Mouse (Mus musculus) CH12.LX (cell line): ENCODE data around the gene Prkag2.

ENCODE experiments used
- CTCF ChIP-seq, 2 experiments: IDR thresholded peaks in 1 of 2; conservative IDR thresholded peaks in 1 of 2; 2 replicates each; pipeline ENCODE4 v1.5.1; 2011 to 2012; ENCODE audit warnings: low read depth in 2 of 2, low read length in 2 of 2, improper control_type of control experiment in 1 of 2, inconsistent platforms in 1 of 2, mild to moderate bottlenecking in 1 of 2, moderate library complexity in 1 of 2
- E2F4 ChIP-seq: IDR thresholded peaks from 2 replicates; pipeline ENCODE4 v1.6.1; 2011; ENCODE audit warnings: low read depth, low read length, improper control_type of control experiment; ENCODE audit not compliant: insufficient replicate concordance
- ELF1 ChIP-seq: IDR thresholded peaks from 2 replicates; pipeline ENCODE4 v1.6.1; 2014; ENCODE audit warnings: low read depth, mild to moderate bottlenecking, inconsistent platforms, low read length, improper control_type of control experiment
- ETS1 ChIP-seq: conservative IDR thresholded peaks from 2 replicates; pipeline ENCODE4 v1.6.1; 2012; ENCODE audit warnings: low read depth, mild to moderate bottlenecking, inconsistent platforms, low read length, improper control_type of control experiment, moderate library complexity
- JUND ChIP-seq: conservative IDR thresholded peaks from 2 replicates; pipeline ENCODE4 v1.6.1; 2011; ENCODE audit warnings: low read depth, low read length, improper control_type of control experiment
- MAFK ChIP-seq: IDR thresholded peaks from 2 replicates; pipeline ENCODE4 v1.6.1; 2011; ENCODE audit warnings: low read length, improper control_type of control experiment; ENCODE audit not compliant: insufficient replicate concordance
- MAZ ChIP-seq: IDR thresholded peaks from 2 replicates; pipeline ENCODE4 v1.6.1; 2012; ENCODE audit warnings: low read depth, mild to moderate bottlenecking, inconsistent platforms, low read length, improper control_type of control experiment, moderate library complexity
- POLR2A ChIP-seq: IDR thresholded peaks from 2 replicates; pipeline ENCODE4 v1.6.1; 2011; ENCODE audit warnings: low read depth, mild to moderate bottlenecking, improper control_type of control experiment, low read length
- USF1 ChIP-seq: IDR thresholded peaks from 2 replicates; pipeline ENCODE4 v1.6.1; 2014; ENCODE audit warnings: low read depth, mild to moderate bottlenecking, inconsistent platforms, low read length, improper control_type of control experiment
- USF2 ChIP-seq: conservative IDR thresholded peaks from 2 replicates; pipeline ENCODE4 v1.6.1; 2011; ENCODE audit warnings: low read depth, low read length, improper control_type of control experiment
- ZC3H11A ChIP-seq: IDR thresholded peaks from 2 replicates; pipeline ENCODE4 v1.6.1; 2012; ENCODE audit warnings: low read depth, mild to moderate bottlenecking, inconsistent platforms, low read length, improper control_type of control experiment

DNA sequence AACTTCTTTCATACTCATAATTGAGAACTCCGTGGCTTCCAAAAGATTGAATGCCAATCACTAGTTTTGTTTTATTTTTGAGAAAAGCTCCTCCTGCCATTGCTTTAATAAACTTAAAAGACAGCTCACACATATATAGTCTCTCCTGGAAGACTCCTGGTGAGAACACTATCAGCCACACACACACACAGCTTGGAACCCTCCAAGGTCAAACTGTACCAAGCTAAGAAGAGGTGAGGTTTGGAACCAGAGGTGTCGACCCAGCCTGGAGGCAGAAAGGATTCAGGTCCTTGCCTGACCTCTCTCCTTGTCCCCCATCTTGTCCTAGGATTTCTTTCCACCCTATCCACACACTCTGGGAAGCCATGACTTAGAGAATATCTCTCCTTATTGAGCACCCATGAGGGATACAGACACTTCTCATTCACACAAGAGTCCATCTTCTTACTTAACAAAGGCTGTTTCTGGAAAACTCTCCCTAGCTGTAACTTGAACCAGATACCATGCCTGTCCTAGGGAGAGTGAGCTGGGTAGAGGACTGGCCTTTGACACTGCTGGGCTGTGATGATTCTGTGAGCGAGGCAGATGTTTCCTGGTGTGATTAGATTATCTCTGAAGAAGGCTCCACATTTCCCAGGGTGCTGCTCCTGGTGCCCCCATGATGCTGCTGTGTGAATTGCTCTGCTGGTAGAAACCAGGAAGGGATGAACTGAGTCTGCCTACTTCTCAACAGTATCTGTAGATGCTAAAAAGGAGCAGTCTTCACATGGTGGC, 245.4 kb downstream of the Prkag2 start:
- TF ChIP-seq CTCF (conservative IDR thresholded peaks at IDR 0.05 in 1 of 2, IDR thresholded peaks at IDR 0.05 in 1 of 2; ENCODE audit: low read depth in 2 of 2, low read length in 2 of 2), result no peak
- TF ChIP-seq POLR2A, result no peak
- TF ChIP-seq ELF1, result no peak
- no peak for TF ChIP-seq ZC3H11A
- no peak for TF ChIP-seq MAZ
- TF ChIP-seq JUND, result no peak
- no peak for TF ChIP-seq USF1
- TF ChIP-seq ETS1, result no peak
- TF ChIP-seq USF2, result no peak
- TF ChIP-seq MAFK, result no peak
- TF ChIP-seq E2F4, result no peak
